Mouse (Mus musculus): ENCODE data around the gene Grin2d. TPM values are rescaled to one million over a fixed set of nuclear protein-coding genes. Genes with fewer than 3 reads are reported as not detected.

Grin2d gene
- polyA plus RNA-seq, 1 experiment from 2014 or later: 0.37 TPM

DNA sequence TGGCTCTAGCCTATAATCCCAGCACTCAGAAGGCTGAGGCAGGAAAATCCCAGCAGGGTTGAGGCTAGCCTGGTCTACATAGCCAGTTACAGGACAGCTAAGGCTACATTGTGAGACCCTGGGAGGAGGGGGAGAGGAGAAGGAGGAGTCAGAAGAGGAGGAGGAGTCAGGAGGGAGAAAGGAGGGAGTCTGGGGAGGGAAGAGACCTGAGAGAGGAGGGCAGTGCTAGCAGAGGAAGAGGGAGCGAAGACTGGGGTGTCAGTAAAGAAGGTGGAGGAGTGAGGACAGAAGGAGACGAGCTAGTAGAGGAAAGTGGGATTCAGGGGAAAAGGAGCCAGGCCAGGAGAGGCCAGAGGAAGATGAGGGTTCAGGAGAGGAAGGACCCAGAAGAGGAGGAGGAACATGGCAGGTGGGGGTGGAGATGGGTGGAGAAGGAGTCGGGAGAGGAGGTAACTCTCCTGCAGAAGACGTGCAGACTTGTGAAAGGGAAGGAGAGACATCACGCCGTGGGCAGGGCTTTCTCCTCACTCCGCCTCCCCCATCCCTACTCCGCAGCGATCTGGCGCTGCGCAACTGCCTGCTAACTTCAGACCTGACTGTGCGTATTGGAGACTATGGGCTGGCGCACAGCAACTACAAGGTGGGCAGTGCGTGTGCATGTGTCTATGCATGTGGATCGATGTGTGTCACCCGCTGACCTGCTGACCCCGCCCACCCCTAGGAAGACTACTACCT lies 86.3 kb downstream of the Grin2d start:
- H3K4me3 ChIP-seq: no peak overlapping the region
- ATAC-seq (ENCODE audit: insufficient number of reproducible peaks, low FRiP score): no peak
- H3K9me3 ChIP-seq (replicated peaks): no peaks in the 10 kb centered on the region
- WGBS: 62% methylated on average over 17 of the region's 17 CpGs
- H3K4me2 ChIP-seq: no peak overlapping the region
- no peak overlapping the region for H3K9ac ChIP-seq
- H3K4me1 ChIP-seq (replicated peaks): peaks cover 9% of the 10 kb centered on the region
- H3K36me3 ChIP-seq: 0 out of 2 replicates have a peak, but pooled peaks cover 5% of the 10 kb centered on the region
- H3K27me3 ChIP-seq (replicated peaks): peaks cover 70% of the 10 kb centered on the region
- H3K27ac ChIP-seq (ENCODE audit: poor library complexity, severe bottlenecking): no peak overlapping the region

DNA sequence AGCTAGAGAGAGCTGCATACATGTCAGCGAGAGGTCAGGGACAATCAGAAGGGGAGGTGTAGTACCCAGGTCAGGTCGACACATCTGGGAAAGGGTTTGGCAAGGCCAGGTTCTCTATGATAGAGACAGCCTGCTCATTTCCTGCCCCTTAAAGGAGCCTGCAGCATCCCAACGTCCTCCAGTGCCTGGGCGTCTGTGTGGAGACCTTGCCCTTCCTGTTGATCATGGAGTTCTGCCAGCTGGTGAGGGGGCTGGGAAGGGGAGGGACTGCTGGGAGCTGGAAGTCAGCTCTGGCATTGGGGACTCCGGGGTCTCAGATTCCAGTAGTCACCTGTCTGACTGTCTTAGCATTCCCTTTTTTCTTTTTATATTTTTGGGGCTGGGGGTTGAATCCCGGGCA lies 87.5 kb downstream of the Grin2d start:
- Histone ChIP-seq H3K27ac (ENCODE audit: poor library complexity, severe bottlenecking) (no peak overlapping the region), H3K9ac (no peak overlapping the region), H3K27me3 (replicated peaks) (peaks cover 68% of the 10 kb centered on the region), H3K36me3 (0 out of 2 replicates have a peak, but pooled peaks cover 5% of the 10 kb centered on the region), H3K9me3 (replicated peaks) (no peaks in the 10 kb centered on the region), H3K4me2 (no peak overlapping the region), H3K4me3 (no peak overlapping the region), H3K4me1 (replicated peaks) (peaks cover 21% of the 10 kb centered on the region)
- WGBS: 46% methylated on average over 6 of the region's 6 CpGs
- 0 out of 2 replicates have a peak, but pooled peaks have one; percentile 12 for ATAC-seq (ENCODE audit: insufficient number of reproducible peaks, low FRiP score)

DNA sequence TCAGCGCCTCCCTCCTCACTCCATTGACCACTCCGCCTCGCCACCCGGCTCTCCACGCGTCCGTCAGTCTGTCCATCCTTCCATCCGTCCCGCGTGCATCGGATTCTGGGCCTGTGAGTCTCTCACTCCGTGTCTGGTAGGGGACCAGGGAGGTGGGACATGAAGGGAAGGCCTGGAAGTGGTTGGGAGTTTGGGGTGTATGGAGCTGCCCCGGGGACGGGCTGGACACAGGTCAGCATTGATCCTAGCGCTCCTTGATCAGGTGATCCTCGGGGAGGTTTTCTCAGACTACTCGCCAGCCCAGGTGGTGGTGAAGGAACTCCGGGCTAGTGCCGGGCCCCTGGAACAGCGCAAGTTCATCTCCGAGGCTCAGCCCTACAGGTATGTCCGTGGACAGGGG lies 90.5 kb downstream of the Grin2d start:
- H3K27me3 ChIP-seq (replicated peaks): peaks cover 61% of the 10 kb centered on the region
- H3K9me3 ChIP-seq (replicated peaks): no peaks in the 10 kb centered on the region
- 69% methylated on average over 22 of the region's 22 CpGs for WGBS
- H3K9ac ChIP-seq: no peak overlapping the region
- 0 out of 2 replicates have a peak, but pooled peaks cover 5% of the 10 kb centered on the region for H3K36me3 ChIP-seq
- no peak overlapping the region for H3K4me3 ChIP-seq
- ATAC-seq (ENCODE audit: insufficient number of reproducible peaks, low FRiP score): no peak
- peaks cover 30% of the 10 kb centered on the region for H3K4me1 ChIP-seq (replicated peaks)
- H3K4me2 ChIP-seq: no peak overlapping the region
- H3K27ac ChIP-seq (ENCODE audit: poor library complexity, severe bottlenecking): no peak overlapping the region

DNA sequence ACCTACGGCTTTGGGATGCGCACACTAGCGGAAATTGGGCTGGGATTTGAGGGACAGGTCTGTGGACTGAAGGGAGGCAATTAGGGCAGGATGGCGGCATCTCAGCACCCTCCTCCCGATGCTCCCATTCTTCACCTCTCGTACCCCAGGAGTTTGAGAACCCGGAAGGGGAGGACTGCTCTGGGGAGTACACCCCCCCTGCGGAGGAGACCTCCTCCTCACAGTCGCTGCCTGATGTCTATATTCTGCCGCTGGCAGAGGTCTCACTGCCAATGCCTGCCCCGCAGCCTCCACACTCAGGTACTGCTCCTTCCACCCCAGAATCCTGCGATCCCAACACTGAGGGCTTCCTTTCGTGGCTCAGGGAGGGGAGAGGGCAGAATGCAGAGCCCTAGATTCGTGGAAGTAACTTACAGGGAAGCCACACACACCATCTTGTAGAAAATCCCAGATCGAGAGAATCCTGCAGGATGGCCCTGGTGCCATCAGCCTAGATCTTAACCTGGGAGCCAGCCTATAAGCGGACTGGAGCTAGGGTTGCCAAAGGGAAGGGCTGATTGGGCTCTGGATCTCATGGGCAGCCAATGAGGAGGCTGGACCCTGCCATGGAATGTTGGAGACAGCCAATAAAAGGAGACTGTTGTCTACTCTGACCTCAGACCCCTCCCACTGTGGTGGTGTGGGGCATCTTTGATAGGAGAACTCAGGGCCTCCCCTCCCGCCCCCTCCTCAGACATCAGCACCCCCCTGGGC lies 91.3 kb downstream of the Grin2d start:
- 5% methylated on average over 17 of the region's 17 CpGs for WGBS
- Histone ChIP-seq H3K4me2 (peak overlapping the region; percentile 87), H3K4me3 (peak overlapping the region; percentile 60), H3K27ac (ENCODE audit: poor library complexity, severe bottlenecking) (no peak overlapping the region), H3K9ac (peak overlapping the region; percentile 9; the same call in 1 of the 2 replicates), H3K27me3 (replicated peaks) (peaks cover 61% of the 10 kb centered on the region), H3K36me3 (0 out of 2 replicates have a peak, but pooled peaks cover 5% of the 10 kb centered on the region), H3K4me1 (replicated peaks) (peaks cover 30% of the 10 kb centered on the region), H3K9me3 (replicated peaks) (no peaks in the 10 kb centered on the region)
- no peak for ATAC-seq (ENCODE audit: insufficient number of reproducible peaks, low FRiP score)

DNA sequence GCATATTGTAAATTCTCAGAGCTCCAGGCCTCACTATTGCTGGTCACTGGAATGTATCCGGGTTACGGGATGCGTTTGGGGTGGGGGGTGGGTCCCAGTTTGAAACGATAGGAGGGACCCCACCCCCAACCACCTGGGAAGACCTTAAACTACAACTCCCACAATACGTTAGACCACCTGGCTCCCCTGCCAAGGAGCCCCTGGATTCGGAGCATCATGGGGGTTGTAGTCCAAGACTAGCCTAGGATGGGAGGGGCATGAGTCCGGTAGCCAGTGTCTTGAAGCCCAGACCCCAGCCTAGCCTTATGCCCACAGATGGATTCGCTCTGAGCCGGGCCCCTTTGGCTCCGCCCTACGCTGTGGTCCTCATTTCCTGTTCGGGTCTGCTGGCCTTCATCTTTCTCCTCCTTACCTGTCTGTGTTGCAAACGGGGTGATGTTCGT lies 92.0 kb downstream of the Grin2d start:
- H3K27ac ChIP-seq (ENCODE audit: poor library complexity, severe bottlenecking): no peak overlapping the region
- ATAC-seq (ENCODE audit: insufficient number of reproducible peaks, low FRiP score): peak; percentile 26
- H3K9ac ChIP-seq: peak overlapping the region; percentile 9; the same call in 1 of the 2 replicates
- peak overlapping the region; percentile 60 for H3K4me3 ChIP-seq
- peaks cover 29% of the 10 kb centered on the region for H3K4me1 ChIP-seq (replicated peaks)
- H3K27me3 ChIP-seq (replicated peaks): peaks cover 62% of the 10 kb centered on the region
- 0 out of 2 replicates have a peak, but pooled peaks cover 5% of the 10 kb centered on the region for H3K36me3 ChIP-seq
- 1% methylated on average over 14 of the region's 14 CpGs for WGBS
- no peaks in the 10 kb centered on the region for H3K9me3 ChIP-seq (replicated peaks)
- H3K4me2 ChIP-seq: peak overlapping the region; percentile 87

DNA sequence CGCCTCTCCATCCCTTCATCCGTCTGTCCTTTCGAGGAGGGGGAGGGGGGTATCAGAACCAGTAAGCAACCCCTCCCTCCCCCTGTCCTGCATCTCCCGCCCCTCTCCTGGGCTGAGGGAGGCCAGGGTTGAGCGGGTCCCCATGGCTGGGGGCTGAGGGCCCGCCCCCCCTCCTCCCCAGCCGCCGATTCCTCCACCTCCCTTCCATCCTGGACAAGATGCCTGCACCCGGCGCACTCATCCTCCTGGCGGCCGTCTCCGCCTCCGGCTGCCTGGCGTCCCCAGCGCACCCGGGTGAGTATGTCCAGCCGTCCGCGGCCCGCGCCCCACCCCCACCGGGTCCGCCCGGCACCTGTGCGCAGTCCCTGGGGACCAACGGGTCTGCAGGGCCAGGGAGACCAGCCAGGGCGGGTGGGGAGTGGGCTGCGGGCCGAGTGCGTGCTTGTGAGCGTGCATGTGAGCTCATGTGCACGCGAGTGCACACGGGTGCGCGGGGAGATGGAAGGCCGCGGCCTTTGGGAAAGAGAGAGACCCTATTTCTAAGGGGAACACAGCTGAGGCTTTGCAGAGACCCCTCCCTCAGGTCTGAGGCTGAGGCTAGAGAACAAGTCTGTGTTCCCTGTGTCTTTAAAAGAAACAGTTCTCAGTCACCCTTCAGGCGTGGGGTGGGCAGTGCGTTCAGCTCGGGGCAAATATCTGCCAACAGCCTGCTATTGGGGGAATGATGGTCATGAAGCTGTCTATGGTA lies 92.6 kb downstream of the Grin2d start:
- Histone ChIP-seq H3K36me3 (0 out of 2 replicates have a peak, but pooled peaks cover 5% of the 10 kb centered on the region), H3K4me2 (peak overlapping the region; percentile 87), H3K27me3 (replicated peaks) (peaks cover 68% of the 10 kb centered on the region), H3K4me1 (replicated peaks) (peaks cover 24% of the 10 kb centered on the region), H3K4me3 (peak overlapping the region; percentile 60), H3K27ac (ENCODE audit: poor library complexity, severe bottlenecking) (no peak overlapping the region), H3K9ac (peak overlapping the region; percentile 67), H3K9me3 (replicated peaks) (no peaks in the 10 kb centered on the region)
- under 1% methylated on average over 41 of the region's 42 CpGs for WGBS
- ATAC-seq (ENCODE audit: insufficient number of reproducible peaks, low FRiP score): peak; percentile 5; the same call in 1 of the 2 replicates

DNA sequence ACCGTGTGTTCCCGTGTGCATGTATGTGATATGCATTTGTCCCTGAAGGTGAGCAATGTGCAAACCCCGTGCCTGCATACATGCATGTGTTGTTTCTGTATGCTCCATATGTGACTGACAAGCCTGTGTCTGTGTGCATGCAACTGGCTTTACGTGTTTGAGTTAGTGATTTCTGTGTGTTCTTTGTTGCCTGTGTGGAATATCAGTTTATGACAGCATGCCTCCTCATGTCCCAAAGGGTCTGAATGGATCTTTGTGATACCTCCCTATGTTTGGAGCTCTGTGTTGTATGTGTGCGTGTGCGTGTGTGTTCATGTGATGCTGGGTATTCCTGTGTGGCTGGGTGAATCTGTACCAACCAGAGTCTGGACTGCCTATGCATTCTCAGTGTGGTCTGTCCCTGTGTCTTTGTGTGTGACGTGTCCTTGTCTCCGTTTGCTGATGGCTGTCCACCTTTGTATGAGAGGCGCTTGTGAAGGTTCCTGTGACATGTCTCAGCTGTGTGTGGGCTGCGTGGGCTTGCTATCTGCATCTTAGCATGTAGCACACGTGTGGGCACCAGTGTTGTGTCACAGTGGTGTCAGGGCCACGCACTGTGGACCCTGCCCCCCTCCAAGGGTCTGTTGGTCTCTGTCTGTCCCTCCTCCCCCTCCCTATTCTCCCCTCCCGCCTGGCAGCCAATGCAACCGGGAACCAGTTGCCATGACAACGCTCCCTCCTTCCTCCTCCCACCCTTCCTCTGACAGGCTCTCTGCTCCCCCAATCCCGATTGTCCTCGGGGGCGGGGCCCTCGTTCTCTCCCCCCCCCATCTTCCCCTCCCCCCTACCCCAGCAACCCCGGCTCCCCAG lies 93.4 kb downstream of the Grin2d start, which contains the start of gene Sult2b1:
Sult2b1 (minus strand) TSS at position 146 of the 849 bp plus-strand sequence.
- H3K27me3 ChIP-seq (replicated peaks): peaks cover 73% of the 10 kb centered on the region
- 23% methylated on average over 20 of the region's 20 CpGs for WGBS
- H3K9ac ChIP-seq: peak within 1 kb of the TSS; percentile 67
- H3K36me3 ChIP-seq: 0 out of 2 replicates have a peak, but pooled peaks cover under 1% of the 10 kb centered on the region
- peak within 1 kb of the TSS; percentile 60 for H3K4me3 ChIP-seq
- H3K27ac ChIP-seq (ENCODE audit: poor library complexity, severe bottlenecking): no peak within 1 kb of the TSS
- peak within 1 kb of the TSS; percentile 87 for H3K4me2 ChIP-seq
- H3K4me1 ChIP-seq (replicated peaks): peaks cover 21% of the 10 kb centered on the region
- no peaks in the 10 kb centered on the region for H3K9me3 ChIP-seq (replicated peaks)
- ATAC-seq (ENCODE audit: insufficient number of reproducible peaks, low FRiP score): no peak

DNA sequence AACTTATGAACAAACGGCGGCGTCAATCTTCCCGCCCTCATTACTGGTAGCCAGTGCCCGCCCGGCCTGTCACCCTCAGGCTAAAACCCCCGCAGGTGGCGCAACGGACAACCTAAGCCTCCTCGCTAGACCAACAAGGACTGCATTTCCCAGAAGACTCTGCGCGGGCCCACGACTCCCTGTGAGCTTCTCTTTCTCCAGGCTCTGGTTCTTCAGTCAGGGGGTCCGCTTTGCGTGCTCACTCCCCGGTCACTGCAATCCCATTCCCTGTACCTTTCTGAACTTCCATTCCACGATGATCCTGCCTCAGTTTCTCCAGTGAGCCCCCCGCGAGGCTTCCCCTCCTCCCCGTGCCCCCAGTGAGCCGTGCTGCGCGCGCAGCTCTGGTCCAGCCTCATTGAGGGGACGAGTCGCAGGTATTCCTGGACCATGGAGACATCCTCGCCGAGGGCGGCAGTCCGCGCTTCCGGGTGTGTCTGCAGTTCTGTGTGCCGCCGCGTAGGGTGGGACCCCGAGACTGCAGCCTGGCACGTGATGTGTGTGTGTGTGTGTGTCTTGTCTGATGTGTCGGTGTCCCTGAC lies 94.6 kb downstream of the Grin2d start, which contains the start of gene Lmtk3:
Lmtk3 (plus strand) TSS at position 228 of the 581 bp plus-strand sequence.
- WGBS: 1% methylated on average over 38 of the region's 38 CpGs
- peak; percentile 40; the same call in 1 of the 2 replicates for ATAC-seq (ENCODE audit: insufficient number of reproducible peaks, low FRiP score)
- peaks cover 32% of the 10 kb centered on the region for H3K4me1 ChIP-seq (replicated peaks)
- H3K4me2 ChIP-seq: peak within 1 kb of the TSS; percentile 80
- peaks cover 82% of the 10 kb centered on the region for H3K27me3 ChIP-seq (replicated peaks)
- H3K9ac ChIP-seq: peak within 1 kb of the TSS; percentile 66
- H3K36me3 ChIP-seq: no peaks in the 10 kb centered on the region
- no peaks in the 10 kb centered on the region for H3K9me3 ChIP-seq (replicated peaks)
- H3K4me3 ChIP-seq: peak within 1 kb of the TSS; percentile 57
- no peak within 1 kb of the TSS for H3K27ac ChIP-seq (ENCODE audit: poor library complexity, severe bottlenecking)

DNA sequence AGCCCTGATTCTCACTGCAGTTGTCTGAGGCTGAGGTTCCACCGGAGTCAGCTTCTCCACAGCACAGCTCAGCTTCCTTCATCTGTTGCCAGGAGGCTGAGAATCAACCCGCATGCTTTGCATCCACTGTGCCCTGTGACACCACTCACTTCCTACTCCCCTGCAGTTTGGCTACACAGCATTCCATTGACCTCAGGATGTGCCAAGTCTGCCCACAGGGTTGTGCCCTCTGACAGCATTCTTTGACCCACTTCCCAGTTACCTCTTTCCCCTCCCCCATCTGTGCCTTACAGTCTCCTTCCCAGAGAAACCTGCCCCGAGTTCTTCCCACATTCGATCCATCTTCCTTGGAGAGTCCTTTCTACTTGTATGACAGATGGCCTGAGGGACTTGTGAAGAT lies 95.9 kb downstream of the Grin2d start:
- H3K4me1 ChIP-seq (replicated peaks): peaks cover 32% of the 10 kb centered on the region
- peaks cover 75% of the 10 kb centered on the region for H3K27me3 ChIP-seq (replicated peaks)
- H3K36me3 ChIP-seq: no peaks in the 10 kb centered on the region
- H3K9me3 ChIP-seq (replicated peaks): no peaks in the 10 kb centered on the region
- no peak overlapping the region for H3K4me3 ChIP-seq
- WGBS: 64% methylated on average over 4 of the region's 4 CpGs
- no peak overlapping the region for H3K27ac ChIP-seq (ENCODE audit: poor library complexity, severe bottlenecking)
- H3K4me2 ChIP-seq: no peak overlapping the region
- no peak overlapping the region for H3K9ac ChIP-seq
- no peak for ATAC-seq (ENCODE audit: insufficient number of reproducible peaks, low FRiP score)
